Mouse (Mus musculus): ENCODE results near the gene Ccdc65. TPM values are rescaled to one million over a fixed set of nuclear protein-coding genes. Genes with fewer than 3 reads are reported as not detected.

Ccdc65 gene
- total RNA-seq, 2 experiments from 2014 or later = 0.48 to 0.87 TPM

Other genes starting within 250 kb of the Ccdc65 start
- not detected for gene OR5BS1P, start 238.3 kb upstream of the Ccdc65 start, total RNA-seq (2021)
- not detected for gene Lalba, start 225.5 kb upstream of the Ccdc65 start, total RNA-seq (2021)
- gene Olfr279, start 215.8 kb upstream of the Ccdc65 start, total RNA-seq (2021) = not detected
- gene Kansl2, start 173.9 kb upstream of the Ccdc65 start, total RNA-seq (2021) = 10 to 100 TPM; 85.3 to 94.8 TPM
- gene Ccnt1, start 137.3 kb upstream of the Ccdc65 start, total RNA-seq (2021) = 10 to 100 TPM; 52.8 to 65.1 TPM
- gene 4930415O20Rik, start 137.2 kb upstream of the Ccdc65 start, total RNA-seq (2021) = under 1 TPM in 1 of 2 experiments, not detected in 1; 0.62 TPM
- 10 to 100 TPM; 78.0 to 83.3 TPM for gene Adcy6, start 98.1 kb upstream of the Ccdc65 start, total RNA-seq (2021)
- gene Cacnb3, start 77.4 kb upstream of the Ccdc65 start, total RNA-seq (2021) = 10 to 100 TPM; 28.6 to 34.5 TPM
- gene Ddx23, start 45.3 kb upstream of the Ccdc65 start, total RNA-seq (2021) = 10 to 100 TPM; 76.4 to 85.9 TPM
- gene Rnd1, start 30.7 kb upstream of the Ccdc65 start, total RNA-seq (2021) = 1 to 10 TPM; 1.1 to 1.9 TPM
- 10 to 100 TPM; 15.9 to 19.1 TPM for gene Fkbp11, start 20.0 kb downstream of the Ccdc65 start, total RNA-seq (2021)
- gene Arf3, start 55.0 kb downstream of the Ccdc65 start, total RNA-seq (2021) = 100 to 1,000 TPM; 124 to 135 TPM
- gene Wnt10b, start 69.9 kb downstream of the Ccdc65 start, total RNA-seq (2021) = 1 to 10 TPM in 1 of 2 experiments, under 1 TPM in 1; 0.68 to 1.2 TPM
- gene Wnt1, start 81.7 kb downstream of the Ccdc65 start, total RNA-seq (2021) = not detected
- gene Ddn, start 101.3 kb downstream of the Ccdc65 start, total RNA-seq (2021) = 1 to 10 TPM in 1 of 2 experiments, under 1 TPM in 1; 0.76 to 4.2 TPM
- gene Prkag1, start 123.3 kb downstream of the Ccdc65 start, total RNA-seq (2021) = 10 to 100 TPM; 66.4 to 68.2 TPM
- gene Kmt2d, start 163.0 kb downstream of the Ccdc65 start, total RNA-seq (2021) = 10 to 100 TPM; 68.9 to 71.5 TPM
- gene Rhebl1, start 186.3 kb downstream of the Ccdc65 start, total RNA-seq (2021) = 1 to 10 TPM; 3.9 to 6.2 TPM
- gene Dhh, start 190.3 kb downstream of the Ccdc65 start, total RNA-seq (2021) = 1 to 10 TPM; 2.1 to 2.9 TPM
- gene Lmbr1l, start 210.0 kb downstream of the Ccdc65 start, total RNA-seq (2021) = 10 to 100 TPM; 41.5 to 45.9 TPM
- 100 to 1,000 TPM; 512 to 526 TPM for gene Tuba1b, start 226.4 kb downstream of the Ccdc65 start, total RNA-seq (2021)
- not detected for gene Gm49450, start 245.3 kb downstream of the Ccdc65 start, total RNA-seq (2021)
- gene Tuba1a, start 245.5 kb downstream of the Ccdc65 start, total RNA-seq (2021) = 100 to 1,000 TPM; 323 to 446 TPM